Mouse (Mus musculus) embryo, embryonic 10.5 days (tissue): ENCODE results near the gene Ankrd34a.
A peak's percentile ranks its signal among the peaks of the same experiment; 100 is the strongest.

ENCODE experiments used
- DNase-seq: peaks from one replicate; pipeline ENCODE4 v3.0.0-alpha.2; 2015; ENCODE audit warnings: low spot score

Gene Ankrd34a

GRCm38 (mm10) chr3:96563267-96563666, 33.2 kb upstream of the Ankrd34a start:
- DNase-seq: no peak

DNA sequence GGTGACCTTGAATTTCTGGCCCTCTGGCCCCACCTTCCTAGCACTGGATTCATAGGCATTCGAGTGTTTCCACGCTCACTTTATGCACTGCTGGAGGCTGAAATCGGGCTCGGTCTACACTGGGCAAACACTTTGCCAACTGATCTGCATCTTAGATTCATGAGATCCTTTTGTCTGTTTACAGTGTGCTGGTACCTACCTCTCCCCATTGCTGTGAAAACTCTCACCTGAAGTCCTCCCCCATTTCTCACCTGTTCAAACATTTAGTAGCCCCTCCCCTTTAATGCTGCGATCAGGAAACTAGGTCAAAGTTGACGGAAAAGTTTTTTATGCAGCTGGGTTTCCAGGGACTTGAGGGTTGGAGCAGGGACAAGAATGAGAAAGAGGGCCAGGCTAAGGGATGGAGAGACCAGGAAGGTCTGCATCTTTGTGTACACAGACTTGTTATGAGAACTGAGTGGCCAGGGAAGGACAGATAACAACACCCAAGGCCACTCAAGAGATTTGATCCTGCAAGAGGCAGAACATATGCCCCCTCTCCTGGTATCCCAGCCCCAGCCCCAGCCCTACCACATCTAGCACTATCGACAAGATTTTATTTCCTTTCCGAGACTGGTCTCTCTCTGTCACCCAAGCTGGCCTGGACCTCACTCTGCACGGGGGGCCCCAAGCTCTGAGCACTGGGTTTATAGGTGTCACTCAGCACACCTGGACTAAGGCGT, 32.4 kb upstream of the Ankrd34a start:
- no peak for DNase-seq

DNA sequence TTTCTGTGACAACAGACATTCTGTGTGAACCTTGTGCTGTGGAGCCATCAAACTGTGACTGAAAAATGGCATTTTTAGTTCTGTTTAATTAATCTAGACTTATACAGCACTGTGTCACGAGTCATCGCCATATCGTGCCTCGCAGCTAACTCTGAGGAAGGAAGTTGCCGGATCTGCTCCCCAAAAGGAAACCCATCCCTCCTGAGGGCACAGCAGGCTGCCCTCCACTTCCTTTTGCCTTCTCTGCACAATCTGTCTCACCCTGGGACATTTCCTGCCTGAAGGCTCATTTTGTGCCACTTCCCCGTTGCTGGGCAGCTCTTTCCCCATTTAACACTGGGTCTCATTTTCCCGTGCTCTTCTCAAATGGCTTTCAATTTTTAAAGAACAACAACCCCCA, 31.8 kb upstream of the Ankrd34a start:
- DNase-seq: no peak

- no peak for DNase-seq
Observed at GRCm38 (mm10) chr3:96565105-96565504, 31.3 kb upstream of the Ankrd34a start.

GRCm38 (mm10) chr3:96566661-96567450, 29.6 kb upstream of the Ankrd34a start:
- no peak for DNase-seq

DNA sequence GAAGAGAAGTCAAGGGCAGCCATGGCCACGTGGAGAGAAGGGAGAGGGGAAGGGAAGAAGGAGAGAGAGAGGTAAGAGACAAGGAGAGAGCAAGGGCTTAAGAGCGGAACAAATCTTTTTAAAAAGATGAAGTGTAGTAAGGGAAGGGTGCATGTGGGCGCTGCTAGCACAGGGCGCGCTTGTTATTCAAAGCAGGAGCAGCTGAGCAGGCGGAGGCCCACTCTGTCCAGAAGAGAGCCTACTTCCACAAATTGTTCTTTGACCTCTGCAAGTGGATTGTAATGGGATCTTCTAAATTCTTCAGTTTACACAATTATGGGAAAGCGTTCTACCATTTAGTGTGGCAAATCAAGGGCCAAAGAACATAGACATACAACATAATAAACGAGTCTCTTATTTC, 27.8 kb upstream of the Ankrd34a start:
- DNase-seq: no peak

- no peak for DNase-seq
Observed at GRCm38 (mm10) chr3:96569506-96569905, 26.9 kb upstream of the Ankrd34a start.

- DNase-seq: no peak
Observed at GRCm38 (mm10) chr3:96569966-96570605, 26.4 kb upstream of the Ankrd34a start.

DNA sequence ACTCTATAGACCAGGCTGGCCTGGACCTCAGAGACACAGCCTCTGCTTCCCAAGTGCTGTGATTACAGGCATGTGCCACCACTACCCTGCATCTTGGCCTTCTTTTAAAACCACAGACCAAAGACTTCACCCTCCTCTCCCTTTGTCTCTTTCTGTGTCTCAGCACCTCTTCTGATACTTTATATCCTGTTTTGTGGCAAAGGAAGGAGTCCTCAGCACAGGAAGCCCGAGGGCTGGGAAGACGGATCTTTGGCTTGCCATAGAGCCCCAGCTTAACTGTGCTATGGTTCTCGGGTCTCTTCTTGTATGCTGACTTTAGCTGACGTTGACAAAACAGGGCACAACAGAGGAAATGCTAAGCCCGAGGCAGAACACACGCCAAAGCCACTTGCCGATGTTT, 25.8 kb upstream of the Ankrd34a start:
- DNase-seq: no peak

DNA sequence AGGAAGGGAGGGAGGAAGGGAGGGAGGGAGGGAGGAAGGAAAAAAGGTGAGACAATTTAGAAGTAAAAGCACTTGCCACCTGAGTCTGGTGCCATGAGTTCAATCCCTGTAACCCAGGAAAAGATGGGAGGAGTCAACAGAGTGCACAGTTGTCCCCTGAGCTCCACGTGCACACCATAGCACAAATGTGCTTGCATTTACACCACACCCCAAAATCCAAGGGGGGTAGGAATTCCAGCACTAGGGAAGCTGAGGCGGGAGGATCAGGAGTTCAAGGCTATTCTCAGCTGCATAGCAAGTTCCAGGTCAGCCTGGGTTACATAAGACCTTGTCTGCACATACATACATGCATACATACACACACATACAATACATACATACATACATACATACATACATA, 25.1 kb upstream of the Ankrd34a start:
- DNase-seq: no peak

- no peak for DNase-seq
Observed at GRCm38 (mm10) chr3:96571896-96572698, 24.3 kb upstream of the Ankrd34a start.

DNA sequence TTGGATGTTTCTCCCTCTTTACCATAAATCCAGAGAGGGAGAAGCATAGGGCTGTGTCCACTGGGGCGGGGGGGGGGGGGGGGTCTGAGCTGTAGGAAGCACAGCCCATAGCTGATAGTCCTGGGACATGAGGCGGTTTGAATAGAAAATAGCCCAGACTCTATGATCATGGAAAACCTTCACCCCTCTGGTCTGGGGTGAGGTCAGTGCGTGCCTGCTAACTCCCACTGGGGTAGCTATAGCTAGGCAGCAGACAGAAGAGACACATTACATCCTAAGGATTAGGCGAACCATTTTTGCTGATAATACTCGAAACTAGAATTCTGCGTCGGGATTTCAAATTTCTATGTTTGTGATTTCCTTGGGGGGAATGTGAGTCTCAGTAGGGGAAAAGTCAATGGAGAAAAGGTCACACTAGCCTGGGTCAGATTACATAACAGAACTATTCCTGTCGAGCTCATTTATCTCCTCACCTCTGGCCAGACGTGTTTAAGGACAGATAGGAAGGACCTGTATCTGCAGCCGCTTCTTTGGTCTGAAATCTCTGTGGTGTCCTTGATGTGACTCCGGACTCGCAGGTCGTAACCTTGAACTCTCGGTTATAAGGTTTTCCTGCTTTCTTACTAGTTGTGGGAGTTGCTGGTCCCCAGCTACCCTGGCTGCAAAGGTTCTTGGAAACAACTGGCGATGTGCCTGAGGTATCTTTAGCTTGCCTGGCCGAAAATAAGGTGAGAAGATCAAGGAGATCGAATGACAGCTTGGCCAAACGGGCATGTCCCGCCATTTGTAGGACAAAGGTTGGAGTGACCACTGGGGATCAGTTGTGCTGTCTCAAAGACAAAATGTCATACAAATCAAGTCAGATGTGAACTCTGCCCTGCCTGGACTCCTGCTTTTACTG, 22.6 kb upstream of the Ankrd34a start:
- DNase-seq: no peak

- DNase-seq: no peak
Observed at GRCm38 (mm10) chr3:96575272-96575984, 21.0 kb upstream of the Ankrd34a start.

- DNase-seq: peak; percentile 66
Observed at GRCm38 (mm10) chr3:96576005-96576658, 20.3 kb upstream of the Ankrd34a start.

DNA sequence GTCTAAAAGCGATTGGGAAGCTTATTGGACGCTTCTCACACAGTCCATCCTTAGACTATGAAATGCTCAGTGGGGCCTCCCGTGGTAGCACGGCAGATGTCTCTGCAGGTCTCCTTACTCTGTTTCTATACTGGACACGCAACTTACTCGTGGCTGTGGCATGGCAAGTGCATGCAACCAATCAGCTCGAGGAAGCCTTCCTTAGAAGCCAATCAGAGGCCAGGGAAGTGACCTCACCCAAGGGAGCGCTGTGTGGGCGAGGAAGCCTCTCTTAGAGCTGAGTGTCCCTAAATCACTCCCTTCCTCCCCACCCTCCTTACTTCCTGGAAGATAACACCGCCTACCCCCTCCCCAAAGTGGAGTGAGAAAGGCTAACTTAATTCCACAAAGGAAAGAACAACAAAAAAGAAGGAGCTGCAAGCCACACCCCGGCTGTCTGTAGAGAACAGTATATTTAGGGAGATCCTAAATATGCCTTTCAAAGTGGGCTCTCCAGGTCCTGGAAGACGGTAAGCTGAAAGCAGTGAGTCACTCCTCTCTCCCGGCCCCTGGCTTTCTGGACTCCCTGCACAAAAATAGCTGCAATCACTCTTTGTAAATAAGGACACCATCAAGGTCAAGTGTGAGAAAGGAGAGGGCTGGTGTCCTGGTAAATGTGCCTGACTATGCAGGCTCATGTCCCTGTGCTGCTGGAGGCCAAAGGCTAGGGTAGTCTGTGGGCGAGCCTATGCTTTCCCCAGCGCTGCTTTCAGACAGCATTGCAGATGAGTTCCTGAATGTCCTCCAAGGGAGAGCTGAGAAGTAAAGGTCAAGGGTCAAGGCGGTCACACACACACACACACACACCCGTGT, 19.5 kb upstream of the Ankrd34a start, which contains the start of gene Gm16253:
Gm16253 (plus strand) TSS at position 295 of the 852 bp plus-strand sequence.
- DNase-seq: peak; percentile 91

- DNase-seq: no peak
Observed at GRCm38 (mm10) chr3:96577566-96577965, 18.9 kb upstream of the Ankrd34a start.

DNA sequence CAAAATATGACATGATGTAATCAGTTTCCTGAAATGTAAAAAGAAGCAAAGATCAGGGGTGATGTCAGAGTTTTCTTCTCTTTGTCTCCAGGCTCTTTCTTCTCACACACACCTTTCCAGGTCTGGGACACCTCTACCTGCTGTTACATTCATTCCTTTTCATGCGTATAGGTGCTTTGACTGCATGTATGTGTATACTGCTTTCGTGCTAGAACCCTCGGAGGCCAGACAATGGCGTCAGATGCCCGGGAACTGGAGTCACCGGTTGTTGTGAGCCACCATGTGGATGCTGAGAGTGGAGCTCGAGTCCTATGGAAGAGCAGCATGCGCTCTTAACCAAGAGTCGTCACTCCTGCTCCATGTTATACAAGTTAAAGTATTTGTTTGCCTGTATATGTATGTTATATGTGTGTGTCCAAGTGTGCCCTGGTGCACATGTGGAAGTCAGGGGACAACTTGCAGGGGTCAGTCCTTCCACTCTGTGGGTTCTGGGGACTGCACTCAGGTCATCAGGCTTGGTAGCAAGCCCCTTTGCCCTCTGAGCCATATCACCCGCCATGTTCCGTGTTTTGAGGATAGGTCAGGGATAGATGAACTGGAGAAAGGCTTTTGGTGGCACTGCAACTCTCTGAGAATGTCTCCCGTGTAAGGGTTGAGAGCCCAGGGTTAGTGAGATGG, 17.7 kb upstream of the Ankrd34a start:
- no peak for DNase-seq

GRCm38 (mm10) chr3:96579239-96579750, 17.1 kb upstream of the Ankrd34a start:
- DNase-seq: no peak
